Mouse (Mus musculus): ENCODE measurements around the gene Emilin2. TPM values are rescaled to one million over a fixed set of nuclear protein-coding genes. Genes with fewer than 3 reads are reported as not detected.

Gene Emilin2
- total RNA-seq, 2 experiments from 2014 or later, result 1.9 to 2.3 TPM

GRCm38 (mm10) chr17:71291897-71292420 lies 19.8 kb downstream of the Emilin2 start:
- no peak for DNase-seq (ENCODE audit: low spot score in 2 of 2)
- Histone ChIP-seq H3K27ac (no peak overlapping the region), H3K4me3 (no peak overlapping the region)
- TF ChIP-seq CTCF (conservative IDR thresholded peaks at IDR 0.05), result no peak

- H3K4me3 ChIP-seq, result no peak overlapping the region
- H3K27ac ChIP-seq, result no peak overlapping the region
- no peak for DNase-seq (ENCODE audit: low spot score in 2 of 2)
- TF ChIP-seq CTCF (conservative IDR thresholded peaks at IDR 0.05), result no peak
Observed at GRCm38 (mm10) chr17:71290486-71291410, 21.0 kb downstream of the Emilin2 start.

GRCm38 (mm10) chr17:71289572-71290176 lies 22.1 kb downstream of the Emilin2 start:
- no peak for TF ChIP-seq CTCF (conservative IDR thresholded peaks at IDR 0.05)
- H3K27ac ChIP-seq, result no peak overlapping the region
- DNase-seq (ENCODE audit: low spot score in 2 of 2), result no peak
- no peak overlapping the region for H3K4me3 ChIP-seq

GRCm38 (mm10) chr17:71288808-71289548 lies 22.8 kb downstream of the Emilin2 start:
- no peak for DNase-seq (ENCODE audit: low spot score in 2 of 2)
- no peak overlapping the region for H3K27ac ChIP-seq
- TF ChIP-seq CTCF (conservative IDR thresholded peaks at IDR 0.05), result no peak
- no peak overlapping the region for H3K4me3 ChIP-seq

- no peak overlapping the region for H3K27ac ChIP-seq
- no peak for TF ChIP-seq CTCF (conservative IDR thresholded peaks at IDR 0.05)
- no peak for DNase-seq (ENCODE audit: low spot score in 2 of 2)
- no peak overlapping the region for H3K4me3 ChIP-seq
Observed at GRCm38 (mm10) chr17:71288145-71288758, 23.5 kb downstream of the Emilin2 start.

GRCm38 (mm10) chr17:71287586-71287985 lies 24.2 kb downstream of the Emilin2 start:
- no peak for TF ChIP-seq CTCF (conservative IDR thresholded peaks at IDR 0.05)
- DNase-seq (ENCODE audit: low spot score in 2 of 2), result no peak
- H3K4me3 ChIP-seq, result no peak overlapping the region
- no peak overlapping the region for H3K27ac ChIP-seq

GRCm38 (mm10) chr17:71285929-71286328 lies 25.8 kb downstream of the Emilin2 start:
- DNase-seq (ENCODE audit: low spot score in 2 of 2), result no peak
- no peak overlapping the region for H3K27ac ChIP-seq
- no peak overlapping the region for H3K4me3 ChIP-seq
- no peak for TF ChIP-seq CTCF (conservative IDR thresholded peaks at IDR 0.05)

GRCm38 (mm10) chr17:71284890-71285289 lies 26.9 kb downstream of the Emilin2 start:
- no peak overlapping the region for H3K4me3 ChIP-seq
- no peak for TF ChIP-seq CTCF (conservative IDR thresholded peaks at IDR 0.05)
- no peak for DNase-seq (ENCODE audit: low spot score in 2 of 2)
- no peak overlapping the region for H3K27ac ChIP-seq

- no peak for TF ChIP-seq CTCF (conservative IDR thresholded peaks at IDR 0.05)
- no peak overlapping the region for H3K4me3 ChIP-seq
- DNase-seq (ENCODE audit: low spot score in 2 of 2), result no peak
- no peak overlapping the region for H3K27ac ChIP-seq
Observed at GRCm38 (mm10) chr17:71283237-71283636, 28.5 kb downstream of the Emilin2 start.

- DNase-seq (ENCODE audit: low spot score in 2 of 2), result no peak
- no peak for TF ChIP-seq CTCF (conservative IDR thresholded peaks at IDR 0.05)
- Histone ChIP-seq H3K27ac (no peak overlapping the region), H3K4me3 (no peak overlapping the region)
Observed at GRCm38 (mm10) chr17:71282716-71283115, 29.1 kb downstream of the Emilin2 start.

GRCm38 (mm10) chr17:71277701-71278491 lies 33.9 kb downstream of the Emilin2 start:
- Histone ChIP-seq H3K4me3 (no peak overlapping the region), H3K27ac (no peak overlapping the region)
- TF ChIP-seq CTCF (conservative IDR thresholded peaks at IDR 0.05), result no peak
- no peak for DNase-seq (ENCODE audit: low spot score in 2 of 2)

- H3K4me3 ChIP-seq, result no peak overlapping the region
- no peak for DNase-seq (ENCODE audit: low spot score in 2 of 2)
- no peak for TF ChIP-seq CTCF (conservative IDR thresholded peaks at IDR 0.05)
- no peak overlapping the region for H3K27ac ChIP-seq
Observed at GRCm38 (mm10) chr17:71276771-71277170, 35.0 kb downstream of the Emilin2 start.

Data from layer of hippocampus, adult 2 months (tissue).